Mouse (Mus musculus): Measurements from ENCODE around the gene A030003K21Rik.
"Not testable (repeated sequence)": the region's sequence is repeated elsewhere in the genome, so short reads cannot be mapped to it uniquely, and the experiment has no call there.

A030003K21Rik gene

GRCm38 (mm10) chr1:82943295-82943694 is at the start of gene A030003K21Rik:
A030003K21Rik (minus strand) TSS chr1:82943388.
- in situ Hi-C loops (cut with MseI, MboI), result not testable (repeated sequence)

GRCm38 (mm10) chr1:82992093-82992492 is 48.9 kb upstream of the A030003K21Rik start:
- in situ Hi-C loops (cut with MseI, MboI), result loop anchor here in 1 of 2 experiments (25.0 kb wide), 1 partner anchor 430 kb away; no protein-coding TSS in a partner anchor

- in situ Hi-C loops (cut with MseI, MboI), result loop anchor here in 1 of 2 experiments (25.0 kb wide), 1 partner anchor 429 kb away; no protein-coding TSS in a partner anchor
Observed at GRCm38 (mm10) chr1:82991596-82991995, 48.4 kb upstream of the A030003K21Rik start.

- in situ Hi-C loops (cut with MseI, MboI), result loop anchor here in 1 of 2 experiments (25.0 kb wide), 1 partner anchor 429 kb away; no protein-coding TSS in a partner anchor
Observed at GRCm38 (mm10) chr1:82991062-82991461, 47.9 kb upstream of the A030003K21Rik start.

DNA sequence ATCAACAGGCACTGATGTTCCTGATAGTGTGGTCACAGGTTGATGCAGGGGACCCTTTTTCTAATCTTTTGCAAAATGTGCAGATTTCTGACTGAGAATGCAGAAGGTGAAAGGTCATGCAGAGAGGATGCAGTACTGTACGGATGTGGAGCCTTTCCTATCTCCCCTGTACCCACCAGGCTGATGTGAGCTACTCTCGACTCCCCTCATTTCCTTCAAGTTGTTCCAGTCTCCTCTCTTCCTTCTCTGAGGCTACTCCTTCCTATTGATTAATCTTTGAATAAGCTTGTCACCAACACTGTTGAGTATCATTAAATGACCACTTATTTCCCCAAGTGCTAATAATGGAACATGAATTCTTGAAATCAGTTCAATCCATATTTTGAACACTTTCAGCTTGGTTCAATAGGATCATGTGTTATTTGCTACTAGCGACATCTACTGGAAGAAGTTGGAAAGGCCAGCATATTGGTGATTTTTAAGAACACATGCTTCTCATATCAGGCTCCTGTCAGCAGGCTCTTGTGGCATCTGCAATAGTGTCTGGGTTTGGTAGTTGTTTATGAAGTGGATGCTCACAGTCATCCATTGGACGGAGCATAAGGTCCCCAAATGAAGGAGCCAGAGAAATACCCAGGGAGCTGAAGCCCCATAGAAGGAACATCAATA is 44.5 kb upstream of the A030003K21Rik start:
- in situ Hi-C loops (cut with MseI, MboI), result loop anchor here in 1 of 2 experiments (10.0 to 25.0 kb wide), 2 partner anchors 203 to 425 kb away; no protein-coding TSS in a partner anchor

- in situ Hi-C loops (cut with MseI, MboI), result loop anchor here in 1 of 2 experiments (10.0 to 25.0 kb wide), 2 partner anchors 202 to 424 kb away; no protein-coding TSS in a partner anchor
Observed at GRCm38 (mm10) chr1:82986738-82987137, 43.5 kb upstream of the A030003K21Rik start.

DNA sequence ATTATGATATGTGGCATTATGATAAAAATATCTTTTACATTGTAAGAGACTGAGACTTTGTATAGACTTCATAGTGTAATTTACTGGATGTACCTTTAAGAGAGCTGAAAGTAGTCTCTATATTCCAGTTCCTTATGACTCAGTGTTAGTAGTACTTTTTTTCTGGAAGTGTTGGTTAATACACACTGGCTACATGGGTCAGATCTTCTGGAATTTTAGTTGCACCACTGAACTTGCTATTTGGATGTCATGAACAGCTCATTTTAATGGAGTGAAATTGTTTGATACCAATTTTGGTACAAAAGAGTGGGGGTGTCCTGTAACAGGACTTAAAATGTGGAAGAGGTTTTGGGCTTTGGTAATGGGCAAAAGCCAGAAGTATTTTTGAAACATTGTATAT is 34.7 kb upstream of the A030003K21Rik start:
- in situ Hi-C loops (cut with MseI, MboI), result loop anchor here (5.0 to 25.0 kb wide), 2 partner anchors 186 to 416 kb away; no protein-coding TSS in a partner anchor

- in situ Hi-C loops (cut with MseI, MboI), result loop anchor here (5.0 to 25.0 kb wide), 2 partner anchors 183 to 413 kb away; no protein-coding TSS in a partner anchor
Observed at GRCm38 (mm10) chr1:82975750-82976149, 32.6 kb upstream of the A030003K21Rik start.

DNA sequence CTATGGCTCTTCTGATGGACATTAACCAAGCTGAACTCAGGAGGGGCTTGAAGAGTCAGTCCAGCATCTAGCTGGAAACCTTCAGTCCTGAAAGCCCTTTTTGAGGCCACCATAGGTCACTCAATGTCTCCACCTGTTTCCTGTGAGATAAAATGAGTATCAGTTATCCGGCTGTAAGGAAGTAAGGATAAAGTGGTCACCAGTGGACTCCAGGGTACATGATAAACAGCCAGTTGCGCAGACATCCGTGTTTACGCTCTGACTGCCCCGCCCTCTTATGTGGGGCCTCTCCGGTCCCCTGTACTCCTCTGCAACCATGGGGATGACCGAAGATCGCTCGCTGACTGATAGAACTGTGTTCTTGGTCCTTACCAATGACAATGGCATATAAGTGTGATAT is 31.2 kb upstream of the A030003K21Rik start:
- in situ Hi-C loops (cut with MseI, MboI), result no loop called here

DNA sequence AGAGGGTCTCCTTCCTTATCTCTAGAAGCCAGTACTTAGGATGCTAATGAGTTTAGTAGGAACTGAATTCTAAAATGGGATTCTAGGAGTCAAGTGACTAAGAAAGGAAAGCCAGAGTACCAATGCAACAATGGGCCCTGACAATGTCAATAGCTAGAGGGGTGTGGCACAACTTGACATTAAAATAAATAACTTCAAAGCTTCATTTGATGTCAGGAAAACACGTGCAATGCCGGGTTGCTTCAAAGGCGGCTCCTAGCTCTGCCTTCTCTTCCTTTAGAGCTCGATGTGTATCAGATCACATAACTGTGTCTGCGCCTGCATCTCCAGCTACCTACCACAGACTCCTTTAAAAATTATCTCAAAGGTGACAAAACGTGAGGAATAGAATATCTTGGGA is 30.7 kb upstream of the A030003K21Rik start:
- in situ Hi-C loops (cut with MseI, MboI), result no loop called here

GRCm38 (mm10) chr1:82973244-82973643 is 30.1 kb upstream of the A030003K21Rik start:
- in situ Hi-C loops (cut with MseI, MboI), result no loop called here

- in situ Hi-C loops (cut with MseI, MboI), result no loop called here
Observed at GRCm38 (mm10) chr1:82972046-82972445, 28.9 kb upstream of the A030003K21Rik start.

DNA sequence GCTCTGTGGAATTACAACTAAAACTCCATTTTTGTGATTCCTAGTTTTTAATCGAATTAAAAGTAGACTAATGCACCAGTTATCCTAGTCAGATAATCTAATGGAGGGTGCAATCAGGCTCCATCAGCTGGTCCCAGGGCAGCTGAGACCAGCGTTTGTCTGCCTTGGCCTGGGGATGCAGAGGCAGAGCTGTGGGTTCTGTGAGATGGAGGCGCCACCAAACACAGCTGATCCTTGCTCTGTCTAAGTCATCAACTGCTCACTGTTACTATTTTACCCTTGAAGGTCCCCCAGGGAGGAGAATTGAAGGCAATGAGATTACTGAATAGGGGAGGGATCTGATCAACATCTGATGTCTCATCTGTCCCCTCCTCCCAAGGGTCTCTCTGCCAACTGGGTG is 23.2 kb upstream of the A030003K21Rik start:
- in situ Hi-C loops (cut with MseI, MboI), result no loop called here

GRCm38 (mm10) chr1:82959870-82960385 is 16.7 kb upstream of the A030003K21Rik start, which contains the start of gene Gm47955:
Gm47955 (plus strand) TSS chr1:82960286.
- in situ Hi-C loops (cut with MseI, MboI), result no loop called here

- in situ Hi-C loops (cut with MseI, MboI), result not testable (repeated sequence)
Observed at GRCm38 (mm10) chr1:82955913-82956312, 12.7 kb upstream of the A030003K21Rik start, which contains the start of gene Gm7544. Gm7544 (minus strand) TSS chr1:82956013.

GRCm38 (mm10) chr1:82948601-82949000 is 5.4 kb upstream of the A030003K21Rik start:
- in situ Hi-C loops (cut with MseI, MboI), result no loop called here

DNA sequence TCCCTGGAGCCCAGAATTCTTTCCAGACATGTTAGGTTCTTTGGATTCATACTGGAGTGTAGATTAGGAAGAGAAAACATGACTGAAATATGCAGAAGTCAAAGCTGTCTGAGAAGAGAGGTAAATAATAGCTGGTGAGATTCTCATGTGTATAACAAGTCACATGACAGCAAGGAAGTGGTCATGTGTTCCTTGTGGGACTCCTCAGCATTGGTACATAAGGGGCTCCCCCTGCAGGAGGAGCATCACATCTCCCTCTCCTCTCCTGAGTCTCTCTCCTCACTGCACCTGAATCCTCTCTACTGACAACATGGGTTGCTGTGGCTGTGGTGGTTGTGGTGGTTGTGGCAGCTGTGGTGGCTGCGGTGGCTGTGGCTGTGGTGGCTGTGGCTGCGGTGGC is 2.8 kb upstream of the A030003K21Rik start:
- in situ Hi-C loops (cut with MseI, MboI), result not testable (repeated sequence)

- in situ Hi-C loops (cut with MseI, MboI), result not testable (repeated sequence)
Observed at GRCm38 (mm10) chr1:82942505-82942904, 683 bp downstream of the A030003K21Rik start.

DNA sequence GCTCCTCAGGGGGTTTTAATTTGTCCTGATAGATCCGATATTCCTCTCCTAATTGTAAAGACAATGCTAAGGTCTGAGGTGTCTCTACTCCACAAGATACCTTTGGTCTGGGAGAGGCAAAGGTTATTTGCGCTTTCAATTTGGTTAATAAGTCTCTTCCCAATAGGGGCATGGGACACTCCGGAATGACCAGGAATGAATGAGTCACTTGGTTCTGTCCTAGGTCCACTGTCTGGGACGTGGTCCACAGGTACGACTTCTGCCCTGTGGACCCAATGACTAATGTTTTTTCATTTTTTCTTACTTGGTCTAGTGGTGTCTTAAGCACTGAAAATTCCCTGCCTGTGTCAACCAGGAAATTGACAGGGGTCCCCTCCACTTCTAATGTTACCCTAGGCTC is 4.5 kb downstream of the A030003K21Rik start:
- in situ Hi-C loops (cut with MseI, MboI), result no loop called here

DNA sequence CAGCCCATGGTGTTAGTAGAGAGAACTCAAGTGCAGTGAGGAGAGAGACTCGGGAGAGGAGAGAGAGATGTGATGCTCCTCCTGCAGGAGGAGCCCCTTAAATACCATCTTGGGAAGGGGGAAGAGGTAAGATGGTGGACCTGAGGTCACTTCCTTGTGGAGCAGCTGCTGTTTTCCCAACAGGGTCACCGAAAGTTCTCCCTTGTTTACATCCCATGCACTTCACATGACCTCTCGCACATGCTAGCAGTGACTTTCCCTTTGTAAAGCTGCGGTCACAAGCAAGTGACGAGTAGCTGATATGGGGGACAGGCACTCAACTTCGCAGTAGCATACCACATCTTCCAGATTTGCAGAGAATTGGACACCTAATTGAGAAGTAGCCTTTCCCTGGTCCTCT is 11.9 kb downstream of the A030003K21Rik start, which contains the start of gene Gm6217:
Gene Gm6217, minus strand, starts transcription at position 74 of the 400 bp plus-strand sequence.
- in situ Hi-C loops (cut with MseI, MboI), result not testable (repeated sequence)

- in situ Hi-C loops (cut with MseI, MboI), result not testable (repeated sequence)
Observed at GRCm38 (mm10) chr1:82930558-82930957, 12.6 kb downstream of the A030003K21Rik start.

- in situ Hi-C loops (cut with MseI, MboI), result no loop called here
Observed at GRCm38 (mm10) chr1:82924650-82925049, 18.5 kb downstream of the A030003K21Rik start, which contains the start of gene A030014E15Rik. A030014E15Rik (plus strand) TSS chr1:82924917.
